Mouse (Mus musculus): ENCODE measurements around the gene Tox2.

Gene Tox2

DNA sequence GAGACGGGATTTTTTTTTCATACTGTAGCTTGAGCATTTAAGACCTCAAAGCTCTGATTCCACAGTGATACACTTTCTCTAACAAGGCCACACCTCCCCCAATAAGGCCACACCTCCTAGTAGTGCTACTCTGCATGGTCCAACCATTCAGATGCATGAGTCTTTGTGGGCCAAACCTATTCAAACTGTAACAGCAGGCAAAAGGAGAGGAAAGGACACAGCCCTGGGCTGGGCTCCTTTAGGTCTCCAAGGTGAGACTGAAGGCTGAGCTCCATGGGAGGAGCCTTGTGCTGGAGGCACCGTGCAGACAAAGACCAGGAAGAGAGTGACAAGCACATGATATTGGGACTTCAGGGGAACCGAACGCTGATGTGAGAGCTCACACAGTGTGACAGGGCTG is 114.4 kb downstream of the Tox2 start:
- DNase-seq (ENCODE audit: low spot score in 2 of 2) = no peak

DNA sequence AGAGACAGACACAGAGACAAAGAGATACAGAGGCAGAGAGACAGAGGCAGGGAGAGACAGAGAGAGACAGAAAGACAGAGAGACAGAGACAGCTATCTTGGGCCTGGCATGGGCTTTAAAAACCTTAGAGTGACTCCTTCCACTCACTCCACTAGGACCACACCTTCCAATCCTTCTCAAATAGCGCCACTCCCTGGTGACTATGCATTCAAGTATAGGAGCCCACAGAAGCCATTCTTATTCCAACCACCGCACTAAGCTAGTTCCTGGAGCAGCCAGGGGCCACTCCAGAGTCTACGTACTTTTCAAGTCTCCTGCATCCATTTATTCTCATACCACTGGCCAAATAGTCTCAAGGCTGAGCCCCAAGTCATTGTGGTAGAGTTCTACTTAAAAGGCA is 115.9 kb downstream of the Tox2 start:
- no peak for DNase-seq (ENCODE audit: low spot score in 2 of 2)

DNA sequence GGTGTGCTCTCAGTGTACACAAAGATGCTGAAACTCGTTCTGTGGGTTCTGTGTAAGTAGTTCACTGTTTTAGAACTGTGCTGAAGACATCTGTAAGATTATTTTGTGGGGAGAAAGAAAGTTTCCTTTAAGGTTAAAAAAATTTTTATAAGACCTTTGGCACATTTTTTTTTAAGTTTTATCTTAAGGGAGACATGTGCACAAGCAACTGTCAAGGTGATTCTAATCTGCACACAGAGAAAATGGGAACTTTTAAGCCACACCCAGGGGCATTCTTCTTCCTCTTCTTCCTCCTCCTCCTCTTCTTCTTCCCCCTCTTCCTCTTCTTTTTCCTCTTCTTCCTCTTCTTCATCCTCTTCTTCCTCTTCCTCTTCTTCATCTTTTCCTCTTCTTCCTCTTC is 120.2 kb downstream of the Tox2 start:
- no peak for DNase-seq (ENCODE audit: low spot score in 2 of 2)

DNA sequence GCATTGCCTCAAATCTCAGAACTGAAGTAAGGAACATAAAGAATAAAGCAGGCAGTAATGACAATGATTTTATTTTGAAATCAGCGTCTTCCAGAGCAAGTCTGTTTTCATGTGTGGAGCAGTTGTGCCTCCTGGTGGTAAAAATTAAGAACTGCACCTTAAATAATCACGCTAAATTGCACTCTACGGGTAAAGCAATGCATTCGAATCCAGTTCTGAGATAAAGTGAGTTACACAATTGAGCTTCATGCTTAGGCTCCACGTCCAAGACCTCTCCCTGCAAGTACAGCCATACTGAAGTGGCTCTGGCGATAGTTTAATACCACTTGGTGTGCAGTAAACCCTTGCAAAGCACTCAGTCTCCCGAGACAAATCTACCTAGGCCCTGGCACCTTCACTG is 127.8 kb downstream of the Tox2 start:
- no peak for DNase-seq (ENCODE audit: low spot score in 2 of 2)

DNA sequence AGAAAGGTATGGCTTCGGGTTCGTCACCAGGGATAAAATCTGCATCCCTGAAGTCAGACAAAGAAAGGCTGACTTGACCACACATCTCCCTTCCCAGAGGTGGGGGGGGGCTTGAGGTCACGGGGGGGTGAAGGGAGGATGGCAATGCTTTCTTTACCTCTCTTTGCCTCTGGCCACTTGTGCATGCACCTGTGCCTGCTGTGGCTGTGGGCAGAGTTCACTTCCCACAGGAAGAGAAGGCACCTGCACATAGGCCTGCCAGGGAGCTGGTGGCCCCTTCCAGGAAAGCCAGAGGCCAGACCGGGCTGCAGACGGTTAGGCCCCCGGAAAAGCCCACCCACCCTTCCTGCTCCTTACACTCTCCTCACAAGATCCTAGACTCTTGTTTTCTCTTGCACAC is 128.5 kb downstream of the Tox2 start:
- DNase-seq (ENCODE audit: low spot score in 2 of 2) = no peak

DNA sequence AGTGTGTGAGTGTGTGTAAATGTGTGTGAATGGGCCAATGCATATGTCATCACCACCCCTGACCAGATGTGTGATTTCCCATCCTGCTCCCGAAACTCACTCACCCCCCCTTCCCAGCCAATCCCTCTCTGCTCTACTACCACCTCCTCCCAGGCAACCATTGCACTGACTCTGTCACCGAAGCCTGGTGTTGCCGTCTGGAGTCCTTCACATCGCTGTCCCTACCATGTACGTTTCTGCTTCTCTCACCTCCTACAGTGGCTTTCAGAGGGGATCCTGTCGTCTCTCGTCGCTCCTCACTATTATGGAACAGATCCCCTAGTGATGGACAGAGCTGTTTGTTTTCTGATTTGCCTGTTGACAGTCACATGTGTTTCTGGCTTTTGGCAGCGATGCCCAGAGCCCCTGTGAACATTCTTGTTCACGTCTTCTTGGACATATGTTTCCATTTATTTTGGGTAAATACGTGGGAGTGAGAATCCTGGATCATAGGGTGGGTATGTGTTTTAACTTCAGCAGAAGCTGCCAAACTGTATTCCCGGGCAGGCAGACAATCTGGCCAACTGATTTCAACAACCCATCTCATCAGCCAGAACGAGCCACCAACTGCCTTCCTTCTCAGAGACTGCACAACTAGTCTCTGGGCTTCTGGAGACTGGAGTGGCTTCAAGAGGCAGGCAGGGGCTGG is 129.6 kb downstream of the Tox2 start:
- DNase-seq (ENCODE audit: low spot score in 2 of 2) = no peak

DNA sequence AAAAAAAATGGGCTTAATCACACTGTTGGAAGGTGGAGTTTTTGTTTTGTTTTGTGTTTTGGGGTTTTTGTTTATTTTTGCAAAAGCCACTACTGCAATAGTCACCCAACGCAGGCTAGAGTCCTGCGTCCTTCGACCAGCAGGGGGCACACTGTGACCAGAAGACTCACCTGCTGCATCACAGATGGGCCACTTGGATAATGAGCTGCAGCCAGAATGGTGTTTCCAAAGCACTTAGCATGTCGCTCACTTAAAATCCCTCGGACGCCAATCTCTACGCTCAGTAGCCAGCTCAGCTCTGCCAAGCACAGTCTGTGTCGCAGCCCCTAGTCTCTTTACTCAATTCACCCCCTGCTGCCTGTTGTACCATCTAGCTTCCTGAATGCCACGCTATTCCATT is 137.3 kb downstream of the Tox2 start:
- DNase-seq (ENCODE audit: low spot score in 2 of 2) = peak; percentile 47 to 70

DNA sequence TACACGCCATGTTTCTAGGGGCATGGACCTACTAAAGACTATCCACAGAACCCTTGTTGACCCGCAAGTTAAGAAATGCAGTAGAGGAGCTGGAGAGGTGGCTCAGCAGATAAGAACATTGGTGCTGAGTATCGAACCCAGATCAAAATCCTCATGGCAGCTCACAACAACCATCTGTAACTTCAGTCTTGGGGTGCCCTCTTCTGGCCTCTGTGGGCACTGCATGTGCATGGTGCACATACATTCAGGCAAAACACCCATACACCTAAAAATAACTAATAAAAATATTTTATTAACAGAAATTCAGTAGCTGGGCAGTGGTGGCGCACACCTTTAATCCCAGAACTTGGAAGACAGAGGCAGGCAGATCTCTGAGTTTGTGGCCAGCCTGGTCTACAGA is 140.7 kb downstream of the Tox2 start:
- no peak for DNase-seq (ENCODE audit: low spot score in 2 of 2)

DNA sequence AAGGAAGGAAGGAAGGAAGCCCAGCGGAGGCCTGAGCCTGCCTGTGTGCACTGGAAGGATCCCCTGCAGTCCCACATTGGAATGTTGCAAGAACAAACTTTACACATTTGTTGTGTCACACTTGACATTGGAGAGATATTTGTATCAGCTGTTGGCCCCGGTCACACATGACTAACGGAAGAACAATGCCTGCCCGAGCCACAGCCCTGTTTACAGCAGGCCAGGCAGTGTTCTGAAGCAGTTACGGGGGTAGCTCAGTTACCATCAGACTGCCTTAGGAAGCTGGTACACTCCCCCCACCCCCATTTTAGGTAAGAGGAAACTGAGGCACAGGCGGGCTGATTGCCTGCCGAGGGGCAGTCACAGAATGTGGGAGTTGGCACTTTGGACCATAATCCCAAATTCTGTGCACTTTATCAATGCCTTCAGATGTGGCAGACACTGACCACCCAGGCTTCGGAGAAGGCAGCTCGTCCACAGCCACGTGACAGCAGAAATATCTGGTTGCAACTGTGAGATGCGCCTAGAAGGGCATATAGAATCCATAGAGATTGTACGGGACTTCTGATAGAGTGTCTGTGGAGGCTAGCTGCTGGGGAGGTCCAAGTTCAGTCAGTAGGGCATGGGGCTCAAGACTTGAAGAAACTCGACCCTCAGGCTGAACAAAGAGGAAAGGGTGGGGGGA is 142.2 kb downstream of the Tox2 start:
- no peak for DNase-seq (ENCODE audit: low spot score in 2 of 2)

DNA sequence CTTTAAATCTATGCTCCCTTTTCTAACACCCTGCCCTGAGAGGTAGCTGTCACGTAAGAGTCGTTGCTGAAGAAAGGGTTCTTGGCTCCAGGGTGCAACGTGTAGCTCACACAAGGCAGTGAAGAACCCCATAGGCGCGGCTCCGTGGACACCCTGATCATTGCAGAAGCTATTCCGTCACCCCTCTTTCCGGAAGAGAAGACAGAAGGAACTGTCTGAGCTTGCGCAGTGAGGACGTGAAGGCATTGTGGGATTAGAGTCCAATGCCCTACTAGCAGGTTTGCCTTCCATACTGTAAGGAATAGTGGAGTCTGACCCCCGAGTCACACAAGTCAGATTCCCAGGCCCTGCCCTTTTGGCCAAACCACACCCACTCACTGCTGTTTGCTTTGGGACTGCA is 143.6 kb downstream of the Tox2 start:
- DNase-seq (ENCODE audit: low spot score in 2 of 2) = no peak

DNA sequence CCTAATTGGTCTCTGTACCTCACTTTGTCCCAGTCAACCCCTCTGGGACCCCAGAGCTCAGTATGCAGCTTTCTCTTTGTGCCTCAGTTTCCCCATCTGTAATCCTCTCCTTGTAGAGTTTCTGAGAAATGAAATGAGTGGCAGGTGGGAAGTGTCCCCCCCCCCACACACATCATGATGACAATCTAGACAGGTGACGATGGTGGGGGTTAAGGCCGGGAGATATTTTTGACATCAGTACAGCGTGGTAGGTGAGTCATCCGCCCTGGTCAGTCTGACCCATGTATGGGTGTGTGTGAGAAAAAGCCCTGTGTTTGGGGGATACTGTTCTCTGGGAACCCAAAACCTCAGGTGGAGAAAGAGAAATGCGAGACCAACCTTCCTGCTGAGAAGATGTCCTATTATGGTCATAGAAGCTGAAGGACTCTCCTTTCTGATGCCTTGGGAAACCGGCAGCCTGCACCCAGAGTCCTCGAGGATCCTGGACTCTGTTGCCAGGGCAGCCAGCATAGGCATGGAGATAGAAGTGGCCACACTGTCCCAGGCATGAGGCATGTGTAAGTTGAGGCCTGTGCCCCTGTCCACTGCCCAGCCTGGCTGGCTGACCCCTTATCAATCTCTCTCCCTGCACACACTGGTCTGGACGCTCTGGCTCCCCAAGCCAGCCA is 144.7 kb downstream of the Tox2 start:
- DNase-seq (ENCODE audit: low spot score in 2 of 2) = no peak

DNA sequence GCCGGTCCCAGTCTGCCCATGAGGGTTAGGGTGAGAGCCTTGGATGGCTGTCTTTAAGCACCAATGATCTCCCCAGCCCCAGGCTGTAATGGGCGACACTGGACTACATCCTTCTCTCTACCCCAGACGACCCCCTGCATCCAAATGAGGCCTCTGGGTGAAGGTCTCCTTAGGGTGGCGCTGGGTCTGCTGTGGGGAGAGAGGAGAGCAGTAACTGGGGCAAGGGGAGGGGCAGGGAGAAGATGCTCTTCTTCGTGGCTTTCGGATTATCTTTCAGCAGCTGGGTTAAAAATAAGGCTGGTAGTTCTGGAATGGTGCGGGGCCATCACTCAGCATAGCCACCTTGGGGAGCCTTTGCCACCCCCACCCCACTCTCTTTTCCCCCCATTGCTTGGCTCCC is 145.8 kb downstream of the Tox2 start:
- no peak for DNase-seq (ENCODE audit: low spot score in 2 of 2)

DNA sequence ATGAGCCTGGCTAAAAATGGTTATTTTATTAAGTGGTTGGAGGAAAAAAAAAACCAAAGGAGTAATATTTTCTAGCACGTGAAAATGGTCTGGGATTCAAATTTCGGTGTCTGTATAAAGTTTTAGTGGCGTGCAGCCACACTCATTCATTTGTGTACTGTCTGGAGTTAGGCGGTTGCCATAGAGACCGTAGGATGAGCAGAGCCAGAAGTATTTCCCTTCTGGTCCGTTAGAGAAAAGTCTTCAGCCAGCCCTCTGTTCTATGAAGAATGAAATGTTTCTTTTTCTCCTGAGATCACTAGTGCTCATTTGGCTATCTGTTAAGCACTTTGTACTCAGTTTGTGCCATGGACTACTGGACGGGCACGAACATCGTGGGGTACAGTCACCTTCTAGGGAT is 146.5 kb downstream of the Tox2 start:
- DNase-seq (ENCODE audit: low spot score in 2 of 2) = no peak

DNA sequence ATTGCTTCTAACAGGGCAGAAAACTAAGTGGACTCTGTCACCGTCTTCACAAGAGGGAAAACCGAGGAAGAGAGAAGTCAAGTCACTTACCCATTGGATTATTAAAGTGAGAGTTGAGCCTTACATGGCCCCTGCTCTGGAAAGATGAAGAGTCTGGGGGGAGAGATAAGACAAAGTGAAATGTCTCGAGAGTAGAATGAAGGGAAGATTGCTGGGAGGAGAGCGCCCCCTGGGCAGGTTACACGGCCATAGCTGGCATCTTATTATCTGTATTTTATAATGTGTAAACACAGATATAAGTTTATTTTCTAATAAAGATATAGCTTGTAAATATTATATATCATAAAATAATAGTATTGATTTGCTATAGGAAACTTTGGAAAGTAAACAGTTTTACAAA is 147.5 kb downstream of the Tox2 start:
- DNase-seq (ENCODE audit: low spot score in 2 of 2) = no peak

DNA sequence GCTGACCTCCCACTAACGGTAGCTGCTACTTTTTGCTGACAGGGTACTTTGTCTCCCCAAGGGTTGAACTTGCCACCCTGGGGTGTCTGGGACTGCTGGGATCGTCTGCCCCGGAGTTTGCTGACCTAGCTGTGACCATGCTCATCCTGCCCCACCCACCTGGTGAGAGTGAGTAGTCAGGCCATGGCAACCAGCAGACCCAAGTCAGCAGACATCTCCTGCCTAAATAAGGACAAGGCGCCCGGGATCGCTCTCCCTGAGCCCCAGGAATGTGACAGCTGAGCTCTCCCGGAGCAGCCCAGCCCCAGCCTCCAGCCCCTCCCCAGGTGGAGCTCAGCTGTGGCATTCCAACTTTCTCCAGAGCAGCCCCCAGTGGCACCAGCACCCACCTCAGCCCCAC is 150.8 kb downstream of the Tox2 start:
- no peak for DNase-seq (ENCODE audit: low spot score in 2 of 2)

DNA sequence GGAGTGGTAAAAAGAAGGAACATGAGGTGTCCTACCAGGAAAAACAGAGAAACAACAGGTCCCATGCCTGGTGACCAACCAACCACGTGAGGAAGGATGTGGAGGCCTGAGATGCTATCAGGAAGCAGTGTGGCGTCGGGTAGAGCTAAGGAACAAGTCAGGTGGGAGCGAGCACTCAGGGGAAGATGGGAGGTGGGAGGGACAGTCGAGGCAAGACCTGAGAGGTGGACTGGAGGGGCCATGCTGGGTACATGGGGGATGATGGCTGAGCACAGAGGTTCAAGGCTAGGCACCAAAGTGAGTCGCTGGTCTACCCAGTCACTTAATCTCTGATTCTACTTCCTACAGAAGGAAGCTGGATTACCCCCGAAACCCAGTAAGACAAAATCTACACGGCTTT is 152.7 kb downstream of the Tox2 start:
- DNase-seq (ENCODE audit: low spot score in 2 of 2) = no peak

DNA sequence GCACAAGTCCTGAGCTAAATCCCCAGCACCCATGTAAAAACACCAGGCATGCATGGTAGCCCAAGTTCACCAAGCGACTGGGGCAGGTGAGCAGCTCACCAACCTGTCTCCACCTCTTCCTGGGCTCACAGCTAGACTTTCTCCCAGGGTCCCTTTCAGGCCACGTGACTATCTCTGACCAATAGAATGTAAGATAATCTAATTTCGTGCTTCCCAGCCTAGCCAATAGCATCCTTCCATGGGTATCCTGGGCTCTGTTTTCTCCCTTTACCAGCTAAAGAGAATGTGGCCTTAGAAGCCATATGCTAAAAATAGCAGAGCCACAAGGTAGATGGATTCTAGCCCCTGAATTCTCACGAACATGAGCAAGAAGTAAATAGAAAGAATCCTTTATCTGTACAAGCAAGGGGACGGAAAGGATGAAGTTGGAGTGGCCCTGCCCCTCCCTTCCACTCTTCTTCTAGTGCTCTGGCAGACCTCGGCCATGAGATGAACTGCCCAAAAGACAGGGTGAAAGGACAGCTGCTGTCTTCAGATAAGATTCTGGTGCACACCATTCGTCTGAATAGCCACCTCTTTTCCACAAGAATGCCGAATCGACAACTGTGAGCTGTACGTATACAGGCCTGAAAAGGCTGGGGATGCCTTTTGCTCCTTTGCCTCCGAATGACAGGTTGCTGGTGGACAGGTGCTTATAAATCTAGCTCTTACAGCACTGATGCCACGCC is 153.4 kb downstream of the Tox2 start:
- DNase-seq (ENCODE audit: low spot score in 2 of 2) = no peak

DNA sequence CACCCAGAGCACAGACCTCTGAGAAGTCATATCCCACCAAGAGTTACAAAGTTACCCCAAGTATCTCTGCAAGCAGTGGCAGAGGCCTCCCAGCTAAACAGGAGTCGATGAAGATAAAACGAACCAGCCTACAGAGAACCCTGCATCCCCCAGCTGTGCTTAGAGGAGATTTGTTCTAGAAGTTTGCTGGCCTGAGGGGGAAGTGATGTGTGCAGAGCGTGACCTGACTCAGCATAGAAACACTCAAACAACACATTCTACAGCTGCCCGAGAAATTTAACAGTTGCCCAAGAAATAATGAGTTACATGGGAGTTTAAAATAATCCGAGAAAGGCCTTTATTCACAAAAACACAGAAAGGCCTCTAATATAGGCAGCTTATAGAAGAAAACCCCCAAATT is 155.7 kb downstream of the Tox2 start:
- no peak for DNase-seq (ENCODE audit: low spot score in 2 of 2)

DNA sequence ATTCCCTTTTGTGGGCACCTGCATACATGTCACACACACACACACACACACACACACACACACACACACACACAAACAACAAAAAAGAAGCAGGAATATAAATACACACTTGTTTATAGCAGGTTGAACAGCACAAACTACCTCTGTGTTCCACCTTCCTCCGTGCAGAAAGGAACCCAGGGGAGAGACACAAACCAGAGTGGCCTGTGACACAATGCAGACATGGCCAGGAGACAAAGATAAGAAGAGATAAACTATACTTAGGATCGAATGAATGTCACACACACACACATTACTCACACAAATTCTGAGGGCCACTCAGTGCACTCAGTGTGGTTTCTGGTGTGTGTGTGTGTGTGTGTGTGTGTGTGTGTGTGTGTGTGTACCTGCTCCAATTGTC is 156.3 kb downstream of the Tox2 start:
- no peak for DNase-seq (ENCODE audit: low spot score in 2 of 2)

DNA sequence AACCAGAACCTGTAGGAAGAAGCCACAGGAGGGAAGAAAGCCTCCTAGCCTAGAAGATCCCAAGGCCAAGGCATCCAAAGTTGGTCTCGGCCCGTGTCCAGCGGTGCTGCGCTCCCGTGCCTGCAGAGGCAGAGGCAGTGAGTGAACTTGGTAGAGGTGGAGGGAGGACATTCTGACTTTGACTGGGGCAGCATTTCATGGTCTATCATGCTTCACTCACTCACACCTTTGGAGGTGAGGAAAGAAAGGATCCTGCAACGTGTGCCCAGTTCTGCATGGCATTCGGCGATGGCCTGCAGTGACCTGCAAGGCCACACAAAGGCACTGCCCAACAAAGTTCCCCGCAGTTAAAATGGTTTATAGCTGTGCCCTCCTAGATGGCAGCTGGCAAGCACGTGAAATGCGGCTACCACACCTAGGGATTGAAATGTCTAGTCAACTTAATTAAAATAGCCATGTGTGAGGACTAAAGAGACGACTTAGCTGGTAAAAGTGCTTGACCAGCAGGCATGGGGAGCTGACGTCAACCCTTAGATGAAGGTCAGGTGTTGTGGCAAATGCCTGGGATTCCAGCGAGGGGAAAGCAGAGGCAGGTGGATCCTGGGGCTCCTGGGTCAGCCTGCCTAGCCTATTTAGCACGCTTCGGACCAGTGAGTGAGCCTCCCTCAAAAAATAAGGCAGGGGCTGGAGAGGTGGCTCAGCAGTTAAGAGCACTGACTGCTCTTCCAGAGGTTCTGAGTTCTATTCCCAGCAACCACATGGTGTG is 158.1 kb downstream of the Tox2 start:
- no peak for DNase-seq (ENCODE audit: low spot score in 2 of 2)

DNA sequence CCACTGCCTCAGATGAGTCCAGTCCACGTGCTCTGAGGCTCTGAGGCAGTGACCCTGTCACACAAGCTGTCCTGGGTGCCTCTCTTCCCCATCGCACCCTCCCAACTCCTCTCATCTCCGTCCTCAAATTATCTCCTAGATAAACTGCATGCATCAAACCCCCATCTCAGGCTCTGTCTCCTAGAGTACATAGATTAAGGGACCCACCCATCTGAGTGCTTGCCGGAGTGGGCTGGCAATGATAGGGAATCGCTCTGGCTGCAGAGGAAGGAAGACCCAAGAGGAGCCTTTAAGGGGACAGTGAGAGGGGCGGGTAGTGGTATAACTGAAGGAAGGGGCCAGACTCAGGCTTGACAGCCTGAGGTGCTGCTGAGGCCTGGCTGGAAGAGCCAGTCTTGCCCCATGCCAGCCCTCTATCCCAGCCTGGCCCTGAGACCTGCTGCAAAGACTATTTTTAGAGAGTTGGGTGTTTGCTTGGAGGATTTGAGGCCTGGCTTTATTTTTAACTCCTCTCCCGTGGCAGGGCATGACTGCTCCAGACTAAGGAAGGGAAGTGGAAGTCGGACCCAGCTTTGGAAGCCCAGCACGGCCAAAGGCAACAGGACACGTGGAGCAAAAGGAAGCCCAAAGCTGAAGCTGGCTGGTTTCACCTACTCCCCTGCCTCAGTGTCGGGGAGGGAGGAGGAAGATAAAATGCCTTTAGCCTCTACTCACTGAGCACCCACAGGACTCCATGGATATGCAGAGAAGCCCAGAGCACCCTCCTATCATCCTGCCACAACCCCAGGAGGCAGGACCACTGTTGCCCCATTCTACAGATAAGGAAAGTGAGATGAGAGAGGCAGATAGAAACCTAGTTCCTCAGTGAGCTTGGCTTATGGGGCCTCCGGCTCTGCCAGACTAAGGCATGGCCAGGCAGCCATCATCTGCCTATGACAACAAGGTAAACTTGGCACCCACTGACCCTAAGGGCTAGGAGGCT is 160.3 kb downstream of the Tox2 start:
- no peak for DNase-seq (ENCODE audit: low spot score in 2 of 2)

Data from urinary bladder, postnatal 4 days (tissue).